Mouse (Mus musculus): ENCODE data around the gene Hist1h3f.

The Hist1h3f gene

GRCm38 (mm10) chr13:23518885-23519284 lies 25.0 kb upstream of the Hist1h3f start:
- peak; percentile 86 for DNase-seq

- DNase-seq: peak; percentile 84
Observed at GRCm38 (mm10) chr13:23519416-23519815, 24.4 kb upstream of the Hist1h3f start.

DNA sequence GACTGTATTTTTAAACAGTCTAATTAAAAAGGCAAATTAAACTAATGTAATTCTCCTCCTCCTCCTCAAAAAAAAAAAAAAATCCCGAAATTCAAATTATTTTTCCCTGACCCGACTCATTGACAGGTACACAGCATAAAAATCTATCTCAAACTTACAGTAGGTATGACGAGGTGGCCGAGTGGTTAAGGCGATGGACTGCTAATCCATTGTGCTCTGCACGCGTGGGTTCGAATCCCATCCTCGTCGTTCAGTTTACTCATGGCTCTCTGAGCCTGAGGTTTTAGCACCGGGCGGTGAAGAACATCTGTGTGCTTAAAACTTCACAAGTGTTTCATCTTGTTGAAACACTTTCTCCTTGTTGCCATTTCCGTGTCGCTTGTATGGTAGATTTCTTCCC lies 22.1 kb upstream of the Hist1h3f start:
- DNase-seq: peak; percentile 82

DNA sequence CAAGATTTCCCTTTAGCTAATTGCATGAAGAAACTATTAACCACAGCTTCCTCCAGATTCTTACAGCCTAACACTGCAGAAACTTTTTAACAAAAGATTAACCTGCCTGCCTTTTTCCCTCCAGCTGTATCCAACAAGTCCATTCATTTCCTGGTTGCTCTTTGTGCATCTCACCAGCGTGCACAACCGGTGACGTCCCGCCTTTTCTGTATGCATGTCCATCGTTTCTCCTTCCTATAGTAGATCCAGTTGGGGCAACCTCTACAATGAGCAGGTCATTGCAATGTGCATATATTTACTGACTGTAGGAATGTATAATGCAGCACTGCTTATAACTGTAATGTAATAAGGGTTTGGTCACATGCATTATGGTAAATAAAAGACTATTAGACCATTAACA lies 19.9 kb upstream of the Hist1h3f start:
- DNase-seq: no peak

DNA sequence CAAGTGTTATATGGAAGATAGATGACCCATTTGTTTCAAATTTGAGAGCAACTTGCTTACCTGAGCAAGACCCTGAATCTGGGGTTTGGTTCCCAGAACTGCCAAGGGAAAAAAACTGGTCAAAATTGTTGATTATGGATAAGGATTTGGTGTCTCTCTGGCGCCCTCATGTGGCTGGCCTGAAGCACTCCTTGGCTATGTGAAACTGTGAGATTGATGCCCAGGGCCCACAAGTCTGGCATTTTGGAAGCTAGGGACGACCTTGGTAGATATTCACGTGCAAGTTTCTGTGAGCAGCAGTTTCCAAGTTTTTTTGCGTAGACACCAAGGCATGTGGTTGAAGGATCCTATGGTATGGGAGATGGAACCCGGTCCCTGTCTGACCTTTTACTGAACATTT lies 19.2 kb upstream of the Hist1h3f start:
- peak; percentile 65 for DNase-seq

- no peak for DNase-seq
Observed at GRCm38 (mm10) chr13:23525901-23526300, 18.0 kb upstream of the Hist1h3f start.

DNA sequence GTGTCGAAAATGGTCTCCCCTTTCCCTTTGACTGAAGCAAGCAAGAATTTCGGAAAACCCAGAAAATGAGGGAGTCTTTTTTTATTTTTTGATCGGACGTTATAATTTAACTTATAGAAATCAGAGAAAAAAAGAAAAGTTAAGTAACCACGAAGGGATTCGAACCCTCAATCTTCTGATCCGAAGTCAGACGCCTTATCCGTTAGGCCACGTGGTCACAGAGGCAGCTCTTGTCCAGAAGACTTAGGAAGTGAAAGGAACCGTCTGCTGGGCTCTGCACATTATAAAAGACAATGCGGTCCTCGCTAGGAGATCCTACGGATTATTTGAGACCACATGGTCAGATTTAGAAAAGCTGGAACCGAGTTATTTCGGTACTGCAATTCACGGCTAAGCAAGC lies 17.5 kb upstream of the Hist1h3f start:
- peak; percentile 93 for DNase-seq

- DNase-seq: peak; percentile 29
Observed at GRCm38 (mm10) chr13:23529005-23529404, 14.8 kb upstream of the Hist1h3f start.

- no peak for DNase-seq
Observed at GRCm38 (mm10) chr13:23529480-23530165, 14.2 kb upstream of the Hist1h3f start.

DNA sequence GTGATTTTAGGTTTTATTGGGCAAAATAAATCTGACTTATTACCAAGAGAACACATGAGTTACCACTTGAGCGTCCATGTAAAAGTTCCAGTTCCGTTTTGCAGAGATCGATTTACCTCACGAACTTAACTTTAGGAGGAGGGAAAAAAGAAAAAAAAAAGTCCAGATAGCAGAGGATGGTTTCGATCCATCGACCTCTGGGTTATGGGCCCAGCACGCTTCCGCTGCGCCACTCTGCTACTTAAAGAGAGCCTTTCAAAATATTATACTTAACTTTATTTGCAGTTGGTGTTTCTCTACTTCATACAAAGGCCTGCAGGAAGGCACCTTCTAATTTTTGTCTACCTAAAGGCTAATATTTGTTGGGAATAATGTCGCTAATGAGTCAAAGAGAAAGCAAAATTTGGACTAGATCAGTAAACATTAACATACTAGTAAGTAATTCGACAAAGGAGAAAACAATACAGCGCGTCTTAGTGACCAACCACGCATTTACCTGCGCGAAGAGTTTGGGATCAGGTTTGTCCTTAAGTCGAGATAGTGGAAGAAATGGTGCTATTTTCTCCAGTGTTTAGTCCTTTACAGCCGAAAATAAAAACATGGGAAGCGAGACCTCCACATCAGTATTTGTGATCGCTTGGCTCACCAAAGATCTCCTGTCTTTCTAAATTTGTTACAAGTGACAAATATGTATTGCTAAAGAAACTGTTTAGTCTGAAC lies 13.5 kb upstream of the Hist1h3f start:
- peak; percentile 75 for DNase-seq

DNA sequence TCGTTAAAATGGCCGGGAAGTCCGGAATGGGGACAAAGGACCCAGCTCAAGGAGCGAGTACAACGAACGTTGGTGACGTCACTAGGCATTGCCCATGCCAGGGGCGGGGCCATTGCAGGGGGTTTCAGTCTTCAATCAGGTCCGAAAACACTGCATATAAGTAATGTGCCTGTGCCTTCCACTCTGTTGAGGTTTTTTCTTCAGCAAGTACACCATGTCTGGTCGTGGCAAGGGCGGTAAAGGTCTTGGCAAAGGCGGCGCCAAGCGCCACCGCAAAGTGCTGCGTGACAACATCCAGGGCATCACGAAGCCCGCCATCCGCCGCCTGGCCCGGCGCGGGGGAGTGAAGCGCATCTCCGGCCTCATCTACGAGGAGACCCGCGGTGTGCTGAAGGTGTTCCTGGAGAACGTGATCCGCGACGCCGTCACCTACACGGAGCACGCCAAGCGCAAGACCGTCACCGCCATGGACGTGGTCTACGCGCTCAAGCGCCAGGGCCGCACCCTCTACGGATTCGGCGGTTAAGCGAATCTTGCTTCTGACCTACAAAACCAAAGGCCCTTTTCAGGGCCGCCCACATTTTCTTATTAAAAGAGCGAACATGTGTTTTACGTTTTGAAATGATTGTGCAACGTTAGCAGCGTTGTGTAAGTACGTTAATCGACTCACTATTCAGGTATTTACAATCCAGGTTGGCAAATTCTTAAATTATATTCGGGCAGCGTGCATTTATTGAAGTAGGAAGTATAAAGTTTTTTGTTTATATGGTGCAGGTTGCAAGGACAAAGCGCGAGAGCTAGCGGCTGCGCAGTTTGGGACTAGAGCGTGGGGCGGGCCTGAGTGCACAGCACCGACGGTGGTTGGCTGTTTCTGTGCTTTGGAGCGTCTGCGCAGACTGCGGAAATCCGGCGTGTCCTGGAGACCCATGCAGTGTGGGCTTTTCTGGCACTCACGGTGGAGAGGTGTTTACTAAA lies 12.7 kb upstream of the Hist1h3f start, which contains the start of gene Hist1h4h:
Gene Hist1h4h, plus strand, starts transcription at position 150 of the 975 bp plus-strand sequence.
- DNase-seq: peak; percentile 98

GRCm38 (mm10) chr13:23532262-23533075 lies 11.4 kb upstream of the Hist1h3f start:
- no peak for DNase-seq

- peak; percentile 83 for DNase-seq
Observed at GRCm38 (mm10) chr13:23533560-23534367, 10.1 kb upstream of the Hist1h3f start, which contains the start of gene Hist1h2af. Hist1h2af (plus strand) TSS chr13:23533906.

DNA sequence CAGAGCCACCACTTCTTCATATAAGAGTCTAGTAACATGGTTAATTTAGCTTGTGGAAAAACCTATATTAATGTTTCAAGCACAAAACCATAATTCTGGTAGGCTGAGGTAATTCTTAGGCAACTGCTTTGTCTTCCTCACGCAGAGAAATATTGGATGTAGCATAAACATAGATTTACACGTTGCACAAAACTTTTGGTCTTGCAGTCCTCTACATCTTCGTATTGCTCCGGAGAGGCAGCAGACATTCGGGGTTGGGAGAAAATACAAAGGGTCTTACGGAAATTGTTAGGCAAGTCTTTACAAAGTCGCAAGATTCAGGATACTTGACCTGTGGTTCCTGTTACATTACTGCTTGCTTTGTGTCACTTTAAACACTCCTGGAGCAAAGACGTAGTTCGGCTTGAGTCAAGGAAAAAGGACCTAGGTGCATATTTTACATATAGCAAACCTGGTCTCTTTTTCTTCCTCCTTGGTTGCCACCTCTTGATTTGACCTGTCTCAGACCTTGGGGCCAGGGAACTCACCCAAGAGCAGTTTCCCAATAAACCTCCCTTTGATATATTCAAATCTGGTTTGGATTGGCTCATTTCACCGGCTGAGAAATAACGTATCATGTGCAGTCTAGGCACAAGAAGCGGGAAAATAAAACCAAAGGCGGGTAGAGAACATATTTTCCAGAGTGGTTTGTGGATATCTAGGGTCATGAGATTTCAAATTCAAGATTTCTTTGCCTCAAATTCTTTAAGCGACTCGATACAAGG lies 9.3 kb upstream of the Hist1h3f start:
- DNase-seq: no peak

DNA sequence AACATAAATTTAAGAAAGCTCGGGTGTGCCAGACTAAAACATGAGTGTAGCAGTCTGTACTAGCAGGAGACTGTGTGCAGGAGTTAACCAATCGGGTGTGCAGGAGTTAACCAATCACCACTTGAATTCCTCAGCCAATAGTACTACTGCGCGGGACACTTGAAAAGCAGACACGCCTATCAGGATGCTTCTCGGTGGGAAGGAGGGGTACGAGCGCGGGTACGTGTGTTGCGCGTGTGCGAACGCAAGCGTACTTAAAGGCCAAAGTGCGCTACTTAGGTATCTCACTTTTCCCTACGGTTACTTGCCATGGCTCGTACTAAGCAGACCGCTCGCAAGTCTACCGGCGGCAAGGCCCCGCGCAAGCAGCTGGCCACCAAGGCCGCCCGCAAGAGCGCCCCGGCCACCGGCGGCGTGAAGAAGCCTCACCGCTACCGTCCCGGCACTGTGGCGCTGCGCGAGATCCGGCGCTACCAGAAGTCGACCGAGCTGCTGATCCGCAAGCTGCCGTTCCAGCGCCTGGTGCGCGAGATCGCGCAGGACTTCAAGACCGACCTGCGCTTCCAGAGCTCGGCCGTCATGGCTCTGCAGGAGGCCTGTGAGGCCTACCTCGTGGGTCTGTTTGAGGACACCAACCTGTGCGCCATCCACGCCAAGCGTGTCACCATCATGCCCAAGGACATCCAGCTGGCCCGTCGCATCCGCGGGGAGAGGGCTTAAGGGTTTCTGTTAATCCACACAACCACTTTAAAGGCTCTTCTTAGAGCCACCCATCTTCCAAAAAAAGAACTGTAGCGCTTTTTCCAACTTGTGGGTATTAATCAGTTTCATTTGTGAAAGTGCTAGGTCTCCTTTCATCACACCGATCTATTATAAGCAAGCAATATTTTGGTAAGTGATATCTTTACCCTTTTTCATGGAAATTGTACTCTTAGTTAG lies 8.4 kb upstream of the Hist1h3f start, which contains the start of gene Hist1h3g:
Gene Hist1h3g, plus strand, starts transcription at position 286 of the 939 bp plus-strand sequence.
- DNase-seq: peak; percentile 93

- no peak for DNase-seq
Observed at GRCm38 (mm10) chr13:23536076-23536822, 7.6 kb upstream of the Hist1h3f start.

GRCm38 (mm10) chr13:23537006-23537710 lies 6.7 kb upstream of the Hist1h3f start:
- no peak for DNase-seq

DNA sequence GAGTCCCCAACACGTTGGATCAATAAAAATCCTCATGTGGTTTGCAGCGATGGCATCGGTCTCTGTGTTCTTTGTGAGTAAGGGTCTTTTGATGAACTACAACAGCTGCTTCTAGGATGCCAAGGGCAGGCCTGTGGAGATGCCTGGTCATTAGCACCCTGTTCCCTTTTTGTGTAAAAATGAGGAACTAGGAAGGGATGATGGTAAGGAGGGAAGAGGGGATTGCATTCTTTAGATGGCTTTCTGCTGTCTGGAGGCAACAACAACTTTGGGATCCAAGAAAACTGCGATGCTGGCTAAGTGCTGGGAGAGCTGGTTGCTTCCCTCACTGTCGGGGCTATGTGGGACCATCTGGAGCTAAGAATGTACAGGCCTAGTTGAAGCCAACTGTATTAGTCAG lies 5.6 kb upstream of the Hist1h3f start:
- DNase-seq: no peak

All from kidney, postnatal 14 days (tissue).